Mouse (Mus musculus) lung, adult 2 months (tissue): ENCODE results near the gene Grxcr1. TPM values are rescaled to one million over a fixed set of nuclear protein-coding genes. Genes with fewer than 3 reads are reported as not detected.

Experiments
- DNase-seq: peaks from one replicate; pipeline ENCODE4 v3.0.0; 2022
- H3K4me1 ChIP-seq: fragments of 200-500 bp; 2 replicates; pipeline ENCODE4 v1.6.1; 2011; ENCODE audit warnings: low read length; ENCODE audit not compliant: control insufficient read depth, insufficient read depth
- H3K4me3 ChIP-seq: fragments of 200-500 bp; replicated peaks from 2 replicates; pipeline ENCODE3; 2011; ENCODE audit warnings: low read depth, mild to moderate bottlenecking, control low read depth, low read length; ENCODE audit errors: extremely low read depth
- CTCF ChIP-seq: fragments of 200-500 bp; IDR thresholded peaks from 2 replicates; pipeline ENCODE4 v1.5.1; 2011; ENCODE audit warnings: mild to moderate bottlenecking, low read length, control low read depth; ENCODE audit not compliant: insufficient read depth
- POLR2A ChIP-seq: fragments of 200-500 bp; IDR thresholded peaks from 2 replicates; pipeline ENCODE4 v1.6.1; 2011; ENCODE audit warnings: low read depth, mild to moderate bottlenecking, control low read depth, low read length, borderline replicate concordance; ENCODE audit errors: extremely low read depth
- WGBS: fragments of 180-500 bp; shearing (Covaris S2); methylation state at CpG from one replicate; pipeline ENCODE4 v1.1.7; 2018; 5-methylcytosine and 5-hydroxymethylcytosine counted together
- polyA plus RNA-seq: library from polyadenylated mRNA; depleted of rRNA; stranded (reverse); fragments of >200 nt; gene quantifications from 2 replicates; pipeline ENCODE4 v1.2.3, GENCODE M21; 2012

Gene Grxcr1
- polyA plus RNA-seq, 1 experiment: not detected

DNA sequence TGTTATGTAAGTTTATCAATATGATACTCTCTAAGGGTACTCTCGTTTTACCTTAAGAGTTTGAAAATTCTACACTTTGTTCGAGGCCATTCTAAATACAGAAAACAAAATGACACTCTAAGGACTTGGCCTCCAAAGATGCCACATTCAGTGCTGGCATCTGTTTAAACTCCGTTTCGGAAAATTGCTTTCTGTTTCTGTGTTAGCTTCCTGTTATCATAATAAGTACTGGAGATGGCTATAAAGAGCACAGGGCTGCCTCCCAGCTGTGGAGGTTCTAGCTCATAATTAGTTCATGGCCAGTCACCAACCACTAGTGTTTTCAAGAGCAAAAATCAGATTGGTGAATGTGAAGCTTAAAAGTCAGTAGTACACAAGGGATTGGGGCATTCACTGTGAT, 4.2 kb upstream of the Grxcr1 start:
- DNase-seq: no peak
- no peak overlapping the region for H3K4me3 ChIP-seq
- H3K4me1 ChIP-seq: no peaks in the 10 kb centered on the region; the same call in 1 of the 2 replicates
- TF ChIP-seq POLR2A: no peak
- TF ChIP-seq CTCF: no peak
- 47% methylated on average over 4 of the region's 4 CpGs for WGBS

DNA sequence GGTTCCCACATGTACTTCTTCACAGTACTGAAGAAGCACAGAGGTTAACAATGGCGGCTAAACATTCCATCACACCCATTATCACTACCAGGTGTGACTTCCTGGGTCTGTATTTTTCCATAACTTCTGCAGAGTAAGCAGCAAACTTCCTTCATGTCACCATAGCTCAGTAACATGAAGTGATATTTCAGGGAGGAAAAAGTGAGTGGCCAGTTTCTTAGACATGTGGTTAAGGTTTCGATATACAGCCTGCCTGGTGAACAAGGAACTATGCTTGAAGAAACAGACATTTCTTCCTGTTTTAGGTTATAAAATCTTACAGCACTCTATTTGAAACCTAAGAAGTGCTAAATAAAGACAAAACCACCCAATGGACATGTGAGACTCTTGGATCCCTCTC, 1.7 kb downstream of the Grxcr1 start:
- TF ChIP-seq CTCF (no peak), POLR2A (no peak)
- H3K4me3 ChIP-seq: no peak overlapping the region
- DNase-seq: no peak
- 73% methylated on average over 2 of the region's 2 CpGs for WGBS
- no peaks in the 10 kb centered on the region for H3K4me1 ChIP-seq

- Histone ChIP-seq H3K4me3 (no peak overlapping the region), H3K4me1 (no peaks in the 10 kb centered on the region)
- 47% methylated on average over 2 of the region's 2 CpGs for WGBS
- TF ChIP-seq POLR2A: no peak
- TF ChIP-seq CTCF: no peak
- no peak for DNase-seq
These were observed 7.4 kb downstream of the Grxcr1 start for GRCm38 (mm10) chr5:68039077-68039476.

- 85% methylated on average over 5 of the region's 5 CpGs for WGBS
- no peak for TF ChIP-seq CTCF
- no peak for TF ChIP-seq POLR2A
- DNase-seq: no peak
- Histone ChIP-seq H3K4me1 (no peaks in the 10 kb centered on the region), H3K4me3 (no peak overlapping the region)
These were observed 11.7 kb downstream of the Grxcr1 start for GRCm38 (mm10) chr5:68043339-68043738.

GRCm38 (mm10) chr5:68048783-68049182, 17.1 kb downstream of the Grxcr1 start:
- 28% methylated on average over 4 of the region's 4 CpGs for WGBS
- no peak for DNase-seq
- TF ChIP-seq POLR2A: no peak
- H3K4me1 ChIP-seq: no peaks in the 10 kb centered on the region
- no peak overlapping the region for H3K4me3 ChIP-seq

- WGBS: 40% methylated on average over 4 of the region's 4 CpGs
- DNase-seq: no peak
- no peak for TF ChIP-seq CTCF
- no peak for TF ChIP-seq POLR2A
- no peaks in the 10 kb centered on the region for H3K4me1 ChIP-seq
- no peak overlapping the region for H3K4me3 ChIP-seq
These were observed 17.9 kb downstream of the Grxcr1 start for GRCm38 (mm10) chr5:68049536-68049935.

- WGBS: 72% methylated on average over 5 of the region's 5 CpGs
- TF ChIP-seq CTCF (no peak), POLR2A (no peak)
These were observed 19.5 kb downstream of the Grxcr1 start for GRCm38 (mm10) chr5:68051101-68051500.

GRCm38 (mm10) chr5:68057574-68057973, 25.9 kb downstream of the Grxcr1 start:
- DNase-seq: no peak
- Histone ChIP-seq H3K4me3 (no peak overlapping the region), H3K4me1 (no peaks in the 10 kb centered on the region)
- WGBS: 79% methylated on average over 2 of the region's 3 CpGs
- TF ChIP-seq POLR2A: no peak
- TF ChIP-seq CTCF: no peak

More at GRCm38 (mm10) chr5:68051101-68051500, 19.5 kb downstream of the Grxcr1 start:
- H3K4me3 ChIP-seq: no peak overlapping the region
- no peaks in the 10 kb centered on the region for H3K4me1 ChIP-seq
- no peak for DNase-seq

DNA sequence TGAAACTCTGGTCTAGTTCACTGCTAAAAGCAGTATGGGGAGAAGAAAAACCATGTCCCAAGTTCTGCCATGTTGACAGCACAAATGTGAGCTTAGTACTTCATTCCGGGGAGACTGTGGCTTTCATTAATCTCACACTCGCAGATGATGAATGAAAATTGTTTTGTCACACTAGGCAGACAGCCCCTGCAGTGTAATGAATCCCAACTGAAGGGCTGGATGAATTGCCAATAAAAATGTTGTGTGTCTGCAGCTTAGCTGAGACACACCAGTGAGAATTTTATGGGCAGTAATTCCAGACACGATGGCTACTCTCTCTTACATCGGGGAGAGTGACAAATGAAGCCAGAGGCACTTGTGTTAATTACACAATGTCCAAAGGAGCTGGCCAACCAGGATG, 37.1 kb downstream of the Grxcr1 start:
- no peak overlapping the region for H3K4me3 ChIP-seq
- 66% methylated on average over 4 of the region's 4 CpGs for WGBS
- no peak for TF ChIP-seq POLR2A
- no peak for TF ChIP-seq CTCF
- no peaks in the 10 kb centered on the region for H3K4me1 ChIP-seq
- no peak for DNase-seq

- no peak for DNase-seq
- TF ChIP-seq CTCF (no peak), POLR2A (no peak)
- Histone ChIP-seq H3K4me1 (no peaks in the 10 kb centered on the region), H3K4me3 (no peak overlapping the region)
- WGBS: 84% methylated on average over 3 of the region's 3 CpGs
These were observed 38.7 kb downstream of the Grxcr1 start for GRCm38 (mm10) chr5:68070308-68070707.
